ENCODE assay signal across 8 mouse cellular contexts in genomic region chr14:53121704-53122103, GRCm38 (mm10).
DNase-seq lines count a peak whose midpoint lies in the region; ATAC-seq and TF ChIP-seq lines count a peak whose summit lies in the region.
"Not testable (repeated sequence)": the region's sequence is repeated elsewhere in the genome, so short reads cannot be mapped to it uniquely, and the experiment has no call there.

No protein-coding gene starts in this region.

- WGBS in intestine, postnatal 0 days = 14% methylated on average over 2 of the region's 3 CpGs
- 0% methylated on average over 1 of the region's 3 CpGs for WGBS in macrophage (ENCODE audit: missing documents)

- H3K4me2 ChIP-seq in intestine, postnatal 0 days (replicated peaks; ENCODE audit: low read depth) = not testable (repeated sequence)

- peak; percentile 61 for DNase-seq in T-cell, adult 2 months (ENCODE audit: low spot score)
- peak; percentile 1 to 2 for DNase-seq in cerebellum, postnatal 36 days
- DNase-seq in layer of hippocampus, postnatal 14 days (ENCODE audit: low spot score in 2 of 2) = peak; percentile 8 to 15
- peak; percentile 12 for DNase-seq in right cerebral cortex, adult 18-20 months
- DNase-seq in thymus, postnatal 4 days = peak; percentile 81

- not testable (repeated sequence) for H3K27ac ChIP-seq in intestine, postnatal 0 days (ENCODE audit: low read depth, low read length)
- H3K27ac ChIP-seq in macrophage = peak overlapping the region; percentile 34; the same call in 1 of the 2 replicates

- not testable (repeated sequence) for H3K9me3 ChIP-seq in intestine, postnatal 0 days (ENCODE audit: control insufficient read depth)

- H3K36me3 ChIP-seq in intestine, postnatal 0 days (ENCODE audit: control insufficient read depth, insufficient read depth); macrophage (ENCODE audit: inconsistent target): not testable (repeated sequence)

- H3K27me3 ChIP-seq in intestine, postnatal 0 days (replicated peaks; ENCODE audit: control insufficient read depth, insufficient read depth, low read length) = not testable (repeated sequence)

- not testable (repeated sequence) for H3K4me3 ChIP-seq in intestine, postnatal 0 days (ENCODE audit: low read depth, low read length); macrophage (ENCODE audit: inconsistent target)

- peak; percentile 82 for ATAC-seq in granulocyte monocyte progenitor cell, adult 5-6 weeks (replicated peaks; ENCODE audit: poor library complexity, severe bottlenecking)
- not testable (repeated sequence) for ATAC-seq in intestine, postnatal 0 days

- TF ChIP-seq CTCF in intestine, postnatal 0 days (IDR thresholded peaks at IDR 0.05; ENCODE audit: low read depth) = peak; percentile 46

- not testable (repeated sequence) for H3K79me2 ChIP-seq in macrophage (ENCODE audit: inconsistent target)

- not testable (repeated sequence) for H3K4me1 ChIP-seq in intestine, postnatal 0 days (replicated peaks; ENCODE audit: control insufficient read depth, insufficient read depth, low read length)

- not testable (repeated sequence) for H3K9ac ChIP-seq in intestine, postnatal 0 days (ENCODE audit: low read depth, low read length)

Comparison
In these comparisons a context has a peak if more than half of its experiments do, and no peak if none do; other contexts are left out.
1. DNase-seq: peak in every context shown above with its lines; median percentile 81 in thymus, postnatal 4 days; 61 in T-cell, adult 2 months; 12 in right cerebral cortex, adult 18-20 months; 12 in layer of hippocampus, postnatal 14 days; 2 in cerebellum, postnatal 36 days.